Mouse (Mus musculus): ENCODE data around the gene Bach2.

Bach2 gene

DNA sequence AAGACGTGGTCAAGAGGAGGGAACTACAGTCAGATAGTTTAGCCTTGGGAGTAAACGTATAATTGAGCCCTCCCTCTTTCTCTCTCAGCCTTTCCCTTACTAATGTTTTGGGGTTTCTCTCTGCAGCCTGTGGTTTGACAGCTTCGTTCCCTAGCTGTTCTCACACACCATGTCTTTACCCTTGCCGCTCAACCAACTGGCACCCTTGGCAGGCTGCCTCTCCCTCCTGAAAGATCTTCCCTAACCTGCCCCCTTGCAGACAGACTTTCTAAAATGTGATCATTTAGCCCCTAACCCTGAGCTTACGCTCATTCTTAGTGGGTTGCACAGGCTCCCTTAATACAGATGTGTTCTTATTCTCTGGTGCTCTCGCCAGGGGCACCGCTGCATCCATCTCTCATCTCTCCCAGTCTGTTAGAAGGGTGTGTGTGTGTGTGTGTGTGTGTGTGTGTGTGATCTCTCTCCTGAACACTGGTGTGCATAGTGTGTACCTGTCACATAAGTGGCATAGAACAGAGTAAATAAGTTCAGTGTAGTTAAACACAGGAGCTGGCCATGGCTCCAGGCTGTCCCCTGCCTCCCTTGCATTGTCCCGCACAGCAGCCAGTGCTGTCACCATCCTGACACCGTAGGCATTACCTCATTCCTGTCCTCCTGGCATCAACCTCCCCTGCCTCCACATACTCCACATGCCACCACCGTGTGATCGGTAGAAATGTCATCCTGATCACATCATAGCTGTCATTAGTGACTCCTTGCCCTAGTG lies 201.6 kb downstream of the Bach2 start:
- no peak for DNase-seq

GRCm38 (mm10) chr4:32440740-32441072 lies 202.1 kb downstream of the Bach2 start:
- no peak for DNase-seq

DNA sequence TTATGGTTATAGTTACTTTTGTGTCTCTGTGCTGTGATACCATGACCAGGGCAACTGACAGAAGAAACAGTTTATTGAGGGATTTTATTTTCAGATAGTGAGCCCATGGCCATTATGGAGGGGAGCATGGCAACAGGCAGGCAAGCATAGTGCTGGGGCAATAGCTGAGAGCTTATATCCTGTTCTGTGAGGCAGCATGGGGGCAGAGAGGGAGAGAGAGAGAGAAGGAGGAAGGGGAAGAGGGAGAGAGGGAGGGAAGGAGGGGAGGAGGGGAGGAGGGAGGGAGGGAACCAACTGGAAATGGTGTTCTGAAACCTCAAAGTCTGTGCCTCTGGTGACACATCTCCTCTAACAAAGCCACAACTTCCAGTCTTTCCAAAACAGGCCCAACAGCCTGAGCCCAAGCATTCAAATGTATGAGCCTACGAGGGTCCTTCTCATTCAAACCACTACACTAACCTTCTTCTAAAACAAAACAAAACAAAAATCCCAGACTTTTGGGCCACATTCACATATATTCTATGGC lies 206.1 kb downstream of the Bach2 start:
- no peak for DNase-seq

- DNase-seq = no peak
Observed at GRCm38 (mm10) chr4:32447850-32448249, 209.2 kb downstream of the Bach2 start.

- DNase-seq = no peak
Observed at GRCm38 (mm10) chr4:32461986-32462385, 223.4 kb downstream of the Bach2 start.

DNA sequence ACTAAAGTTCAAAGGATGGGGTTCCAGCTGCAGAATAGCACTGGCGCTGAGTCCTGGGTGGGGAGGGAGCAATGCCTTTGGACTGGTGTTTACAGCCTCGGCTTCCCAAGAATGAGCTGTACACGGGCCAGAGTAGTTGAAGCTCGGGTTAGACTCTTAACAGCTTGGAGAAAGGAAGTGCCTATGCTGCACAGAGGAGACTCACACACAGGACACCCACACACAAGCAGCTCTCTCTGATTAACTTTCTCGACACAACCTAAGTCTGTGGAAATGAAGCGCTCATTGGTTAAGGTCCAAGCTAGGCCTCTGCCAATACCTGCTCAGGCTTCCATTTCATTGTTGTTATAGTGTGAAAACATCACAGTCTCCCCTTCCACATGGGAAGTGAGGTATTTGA lies 224.5 kb downstream of the Bach2 start:
- no peak for DNase-seq

DNA sequence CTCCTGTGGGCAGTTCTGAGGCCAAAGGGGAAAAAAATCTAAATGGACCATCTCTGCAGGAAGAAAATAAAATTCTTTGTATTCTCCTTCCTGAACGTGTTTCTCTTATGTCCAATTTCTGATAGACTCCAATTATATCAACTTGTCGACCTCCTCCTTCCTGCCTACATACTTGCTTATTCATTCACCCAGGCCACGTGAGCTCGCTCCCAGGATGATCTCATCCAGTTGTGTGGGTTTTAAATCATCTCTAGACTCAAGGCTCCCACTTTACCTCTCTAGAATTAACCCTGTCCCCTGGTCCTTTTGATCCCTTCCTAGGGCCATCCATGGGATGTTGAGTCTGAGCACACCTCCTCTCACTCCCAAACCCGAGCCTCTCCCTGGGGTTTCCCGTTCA lies 225.9 kb downstream of the Bach2 start:
- no peak for DNase-seq

- no peak for DNase-seq
Observed at GRCm38 (mm10) chr4:32466031-32466430, 227.4 kb downstream of the Bach2 start.

- DNase-seq = no peak
Observed at GRCm38 (mm10) chr4:32477977-32478660, 239.5 kb downstream of the Bach2 start.

GRCm38 (mm10) chr4:32479231-32479630 lies 240.6 kb downstream of the Bach2 start:
- no peak for DNase-seq

GRCm38 (mm10) chr4:32479801-32480700 lies 241.4 kb downstream of the Bach2 start:
- DNase-seq = no peak

DNA sequence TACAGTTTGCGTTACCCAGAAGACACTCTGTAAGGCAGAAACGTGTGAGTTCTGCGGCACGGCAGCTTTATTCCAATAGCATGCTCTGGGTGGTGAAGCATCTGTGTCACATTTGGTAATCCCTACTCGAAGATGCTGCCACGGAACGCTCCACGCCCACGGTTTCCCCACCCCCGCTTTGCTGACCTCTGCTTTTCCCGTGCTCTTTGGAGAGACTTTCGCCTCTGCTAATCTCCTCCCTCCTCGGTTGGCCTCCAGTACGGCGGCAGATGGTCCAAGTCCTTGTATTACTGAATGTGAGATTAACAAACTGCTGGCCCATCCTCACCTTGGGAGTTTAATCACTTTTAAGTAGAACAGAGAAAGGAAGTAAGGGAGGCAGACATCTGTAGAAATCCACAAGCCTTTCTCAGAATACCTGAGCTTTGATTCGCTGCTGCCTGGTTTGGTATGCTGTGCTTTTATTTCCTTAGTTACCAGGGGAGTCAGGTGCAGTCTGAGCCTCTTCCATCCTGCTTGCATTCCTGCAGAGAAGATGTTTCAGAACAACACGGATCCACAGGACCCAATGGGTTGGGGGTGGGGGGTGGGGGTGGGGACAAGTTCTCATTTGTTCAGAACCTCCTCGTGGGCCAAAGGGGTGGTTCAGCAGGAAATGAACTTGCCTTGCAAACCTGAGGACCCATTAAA lies 242.9 kb downstream of the Bach2 start:
- no peak for DNase-seq

DNA sequence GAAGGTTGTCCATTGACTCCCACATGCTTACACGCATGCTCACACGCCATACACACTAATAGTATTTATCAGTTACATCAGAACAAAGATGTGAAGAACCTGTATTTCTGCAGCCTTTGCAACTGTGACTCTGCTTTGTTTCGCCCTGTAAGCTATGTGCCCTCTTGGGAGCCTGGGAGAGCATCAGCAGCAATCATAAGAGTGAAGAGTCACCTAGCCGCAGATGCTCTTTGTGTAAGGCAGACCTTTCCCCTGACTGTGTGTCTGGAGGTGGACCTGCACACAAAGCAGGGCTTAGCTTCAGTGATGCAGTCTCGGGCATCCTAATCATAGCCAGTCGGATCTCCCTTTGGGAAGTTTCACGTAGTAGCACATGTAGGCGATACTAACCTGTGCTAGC lies 243.5 kb downstream of the Bach2 start:
- DNase-seq = no peak

DNA sequence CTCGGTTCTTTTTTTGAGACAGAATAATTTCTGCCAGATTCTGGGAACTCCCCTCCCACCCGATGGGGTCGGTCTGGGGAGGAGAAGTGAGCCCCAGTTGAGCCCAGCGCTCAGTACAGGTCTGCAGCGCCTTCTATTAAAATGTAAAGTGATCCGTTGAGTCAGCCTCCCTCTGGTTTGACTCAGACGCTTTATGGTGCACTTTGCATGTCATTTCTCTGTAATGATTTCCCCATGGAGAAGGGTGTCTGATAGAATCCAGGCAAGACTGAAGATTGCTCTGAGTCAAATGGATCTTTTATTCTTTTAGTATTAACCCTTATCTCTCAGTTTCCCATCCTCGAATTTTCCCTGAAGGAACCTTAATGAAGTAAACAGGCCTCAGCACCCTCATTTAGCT lies 244.3 kb downstream of the Bach2 start:
- DNase-seq = no peak

GRCm38 (mm10) chr4:32485848-32486247 lies 247.2 kb downstream of the Bach2 start:
- DNase-seq = no peak

- DNase-seq = no peak
Observed at GRCm38 (mm10) chr4:32486654-32487398, 248.2 kb downstream of the Bach2 start.

DNA sequence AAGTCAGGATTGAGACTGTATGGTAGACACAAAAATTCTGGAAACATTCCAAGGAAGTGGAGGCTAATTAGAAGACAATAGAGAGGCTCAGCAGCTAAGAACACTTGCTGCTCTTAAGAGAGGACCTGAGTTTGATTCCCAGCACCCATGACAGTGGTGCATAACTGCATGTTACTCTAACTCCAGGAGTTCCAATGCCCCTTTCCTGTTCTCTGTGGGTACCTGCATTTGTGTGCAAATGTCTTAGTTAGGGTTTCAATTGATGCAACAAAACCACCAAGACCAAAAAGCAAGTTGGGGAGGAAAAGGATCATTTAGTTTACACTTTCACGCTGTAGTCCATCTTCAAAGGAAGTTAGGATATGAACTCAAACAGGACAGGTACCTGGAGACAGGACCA lies 250.6 kb downstream of the Bach2 start:
- DNase-seq = no peak

DNA sequence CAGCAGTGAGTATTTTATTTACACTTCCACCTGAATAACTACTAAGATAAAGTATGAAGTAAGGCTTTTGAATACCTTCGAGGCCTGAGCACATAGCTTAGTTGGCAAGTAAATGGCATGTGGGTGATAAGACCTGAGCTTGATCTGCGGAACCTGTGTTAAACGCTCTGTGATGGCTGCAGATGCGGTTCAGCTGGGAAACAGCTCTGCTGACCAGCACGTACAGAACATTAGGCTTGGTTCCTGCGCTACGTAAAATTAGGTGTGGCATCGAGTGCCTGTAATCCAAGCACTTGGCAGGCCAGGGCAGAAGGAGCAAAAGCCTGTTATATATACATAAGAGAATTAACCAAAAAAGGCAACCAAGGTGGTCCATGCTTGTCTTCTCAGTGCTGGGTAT lies 252.6 kb downstream of the Bach2 start:
- DNase-seq = no peak

- no peak for DNase-seq
Observed at GRCm38 (mm10) chr4:32492834-32493233, 254.2 kb downstream of the Bach2 start.

DNA sequence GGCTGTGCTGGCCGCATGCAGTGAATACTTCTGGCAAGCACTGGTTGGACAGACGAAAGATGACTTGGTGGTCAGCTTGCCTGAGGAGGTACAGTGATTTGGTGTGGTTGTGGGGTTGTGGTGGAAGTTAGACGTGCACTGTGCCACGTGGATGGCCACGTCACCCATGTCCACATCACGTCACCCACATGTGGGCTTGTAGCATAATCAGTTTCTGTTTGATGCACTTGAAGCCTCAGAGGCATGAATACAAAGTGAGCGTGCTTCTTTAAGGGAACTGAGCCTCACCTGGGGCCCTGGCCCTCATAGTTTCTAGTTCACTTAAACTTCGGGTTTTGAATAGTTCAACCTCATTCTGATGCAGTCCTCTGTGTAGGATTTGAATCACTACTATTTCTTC lies 263.2 kb downstream of the Bach2 start:
- DNase-seq = no peak

DNA sequence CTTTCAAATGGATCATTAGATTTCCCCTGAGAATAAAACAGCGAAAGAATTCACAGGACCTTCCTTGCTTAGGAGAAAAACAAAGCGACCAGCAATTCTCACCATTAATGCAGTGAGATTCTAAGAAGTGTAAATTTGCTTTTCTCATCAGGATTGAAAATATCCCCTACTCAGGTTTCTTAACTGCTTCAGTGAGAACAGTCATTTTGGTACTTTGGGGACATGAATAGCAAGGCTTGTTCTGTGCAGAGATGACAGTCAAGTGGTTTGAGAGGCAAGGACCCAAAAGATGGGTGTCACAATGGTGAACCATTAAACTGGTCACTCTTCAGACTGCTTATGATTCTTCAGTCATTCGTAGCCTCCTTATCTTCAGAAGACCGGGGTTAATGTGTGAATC lies 263.6 kb downstream of the Bach2 start:
- no peak for DNase-seq

- DNase-seq = no peak
Observed at GRCm38 (mm10) chr4:32504236-32504635, 265.6 kb downstream of the Bach2 start.
